Mouse (Mus musculus) kidney, postnatal 0 days (tissue): ENCODE data around the gene Tnfsf10. TPM values are rescaled to one million over a fixed set of nuclear protein-coding genes. Genes with fewer than 3 reads are reported as not detected.

Experiments used
- ATAC-seq: fragments of 200-750 bp; cut with Nextera tagmentation; replicated peaks from 2 replicates; pipeline ENCODE4 v1.8.0; 2017; ENCODE audit warnings: low read depth, moderate number of reproducible peaks, moderate TSS enrichment, moderate library complexity; ENCODE audit not compliant: low FRiP score
- DNase-seq: peaks from one replicate; pipeline ENCODE4 v3.0.0-alpha.2; 2016; ENCODE audit warnings: low spot score
- H3K27ac ChIP-seq: fragments of 300-500 bp; sonication (generic); 2 replicates; pipeline ENCODE4 v1.5.1; 2014; ENCODE audit warnings: mild to moderate bottlenecking
- H3K27me3 ChIP-seq: fragments of 300-500 bp; sonication (generic); 2 replicates; pipeline ENCODE4 v1.6.1; 2014; ENCODE audit warnings: low read length, mixed read lengths; ENCODE audit not compliant: insufficient read depth
- H3K36me3 ChIP-seq: fragments of 300-500 bp; sonication (generic); 2 replicates; pipeline ENCODE4 v1.6.1; 2014; ENCODE audit warnings: low read length, mixed read lengths; ENCODE audit not compliant: insufficient read depth
- H3K4me1 ChIP-seq: fragments of 300-500 bp; sonication (generic); replicated peaks from 2 replicates; pipeline ENCODE4 v1.6.1; 2014; ENCODE audit warnings: antibody characterized with exemption, low read length, mixed read lengths; ENCODE audit not compliant: insufficient read depth
- H3K4me2 ChIP-seq: fragments of 300-500 bp; sonication (generic); 2 replicates; pipeline ENCODE4 v1.6.1; 2014; ENCODE audit warnings: mild to moderate bottlenecking, low read length, moderate library complexity, mixed read lengths
- H3K4me3 ChIP-seq: fragments of 300-500 bp; sonication (generic); replicated peaks from 2 replicates; pipeline ENCODE4 v1.5.1; 2014; ENCODE audit warnings: low read depth, low read length
- H3K9ac ChIP-seq: fragments of 300-500 bp; sonication (generic); 2 replicates; pipeline ENCODE4 v1.6.1; 2014; ENCODE audit warnings: low read depth, low read length
- H3K9me3 ChIP-seq: fragments of 300-500 bp; sonication (generic); replicated peaks from 2 replicates; pipeline ENCODE4 v1.6.1; 2016; ENCODE audit warnings: low read length, inconsistent platforms, mixed read lengths
- CTCF ChIP-seq: IDR thresholded peaks from 2 replicates; pipeline ENCODE4 v1.5.1; 2016; ENCODE audit warnings: antibody characterized with exemption, low read depth, mild to moderate bottlenecking, moderate library complexity
- WGBS: fragments of 180-500 bp; shearing (Covaris S2); extraction: QIAGEN DNeasy Blood & Tissue Kit; methylation state at CpG from one replicate; pipeline ENCODE4 v1.1.7; 2014; 5-methylcytosine and 5-hydroxymethylcytosine counted together
- polyA plus RNA-seq: library from polyadenylated mRNA; unstranded; fragments of >200 nt; fragmentation: Nextera tagmentation; extraction: Ambion mirVana; gene quantifications from 2 replicates; pipeline ENCODE4 v1.2.1, GENCODE M21; 2015

Tnfsf10 gene
- polyA plus RNA-seq, 1 experiment from 2014 or later, result 4.1 TPM

- no peak overlapping the region for H3K4me2 ChIP-seq
- no peak overlapping the region for H3K27ac ChIP-seq
- no peaks in the 10 kb centered on the region for H3K9me3 ChIP-seq
- peak; percentile 82 for DNase-seq
- TF ChIP-seq CTCF, result no peak
- no peak overlapping the region for H3K9ac ChIP-seq
- H3K36me3 ChIP-seq, result no peaks in the 10 kb centered on the region
- no peak overlapping the region for H3K4me3 ChIP-seq
- no peaks in the 10 kb centered on the region for H3K27me3 ChIP-seq
- peak; percentile 91 for ATAC-seq
- H3K4me1 ChIP-seq, result no peaks in the 10 kb centered on the region
- 34% methylated on average over 4 of the region's 4 CpGs for WGBS
These were observed 9.9 kb downstream of the Tnfsf10 start for GRCm38 (mm10) chr3:27326633-27327191.

- Histone ChIP-seq H3K4me3 (no peak overlapping the region), H3K4me2 (no peak overlapping the region), H3K27me3 (no peaks in the 10 kb centered on the region), H3K9me3 (no peaks in the 10 kb centered on the region), H3K9ac (no peak overlapping the region), H3K27ac (no peak overlapping the region), H3K4me1 (0 out of 2 replicates have a peak, but pooled peaks cover 4% of the 10 kb centered on the region), H3K36me3 (0 out of 2 replicates have a peak, but pooled peaks cover 2% of the 10 kb centered on the region)
- DNase-seq (no peak), ATAC-seq (no peak)
- no peak for TF ChIP-seq CTCF
- WGBS, result 89% methylated on average over 5 of the region's 5 CpGs
These were observed 13.9 kb downstream of the Tnfsf10 start for GRCm38 (mm10) chr3:27330706-27331105.

DNA sequence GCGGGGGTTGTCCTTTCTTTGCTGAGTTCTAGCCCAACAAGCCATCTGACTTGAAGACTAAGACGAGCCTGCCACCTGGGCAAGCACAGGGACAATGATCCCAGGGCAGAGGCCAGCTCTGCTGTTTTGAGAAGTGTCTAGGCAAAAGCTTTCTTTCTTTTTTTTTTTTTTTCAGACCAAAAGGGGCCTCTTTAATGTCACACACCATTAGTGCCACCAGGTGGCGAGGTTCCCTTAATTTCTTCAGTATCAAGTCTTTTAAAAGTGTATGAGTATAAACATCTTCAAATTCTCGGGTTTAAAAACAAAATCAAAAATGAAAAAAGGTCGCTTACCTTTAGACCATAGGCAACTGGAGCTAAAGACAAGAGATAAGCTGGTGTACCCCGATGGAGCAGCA, 21.6 kb downstream of the Tnfsf10 start:
- 31% methylated on average over 6 of the region's 6 CpGs for whole genome bisulfite sequencing
- DNase-seq, result peak; percentile 75
- Histone ChIP-seq H3K4me2 (no peak overlapping the region), H3K9me3 (no peaks in the 10 kb centered on the region), H3K9ac (no peak overlapping the region), H3K27me3 (no peaks in the 10 kb centered on the region), H3K36me3 (0 out of 2 replicates have a peak, but pooled peaks cover 2% of the 10 kb centered on the region), H3K4me1 (no peaks in the 10 kb centered on the region), H3K27ac (no peak overlapping the region), H3K4me3 (no peak overlapping the region)
- TF ChIP-seq CTCF, result peak; percentile 79
- no peak for ATAC-seq

DNA sequence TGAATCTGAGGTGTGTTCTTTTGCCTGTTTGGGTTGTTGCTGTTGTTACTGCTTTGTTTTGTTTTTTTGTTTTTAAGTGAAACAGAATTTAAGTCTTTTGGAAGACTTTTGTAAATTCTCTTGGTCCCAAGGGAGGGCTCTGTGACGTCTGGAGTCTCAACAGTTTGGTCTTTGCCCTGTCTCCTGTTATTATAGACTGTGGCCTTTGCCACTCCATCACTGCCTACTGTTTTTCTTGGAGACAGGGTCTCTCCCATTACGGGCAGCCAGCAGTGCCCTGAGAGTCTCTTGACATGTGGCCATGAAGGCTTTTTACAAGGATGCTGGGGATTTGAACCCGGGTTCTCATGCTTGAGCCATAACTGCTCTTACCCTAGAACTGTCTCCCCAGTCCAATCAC, 22.1 kb downstream of the Tnfsf10 start:
- H3K9me3 ChIP-seq, result no peaks in the 10 kb centered on the region
- ATAC-seq (no peak), DNase-seq (no peak)
- no peaks in the 10 kb centered on the region for H3K27me3 ChIP-seq
- H3K4me1 ChIP-seq, result no peaks in the 10 kb centered on the region
- no peak overlapping the region for H3K4me3 ChIP-seq
- no peak overlapping the region for H3K9ac ChIP-seq
- no peak for TF ChIP-seq CTCF
- no peak overlapping the region for H3K27ac ChIP-seq
- no peak overlapping the region for H3K4me2 ChIP-seq
- 0 out of 2 replicates have a peak, but pooled peaks cover 2% of the 10 kb centered on the region for H3K36me3 ChIP-seq
- 44% methylated on average over 3 of the region's 3 CpGs for WGBS

DNA sequence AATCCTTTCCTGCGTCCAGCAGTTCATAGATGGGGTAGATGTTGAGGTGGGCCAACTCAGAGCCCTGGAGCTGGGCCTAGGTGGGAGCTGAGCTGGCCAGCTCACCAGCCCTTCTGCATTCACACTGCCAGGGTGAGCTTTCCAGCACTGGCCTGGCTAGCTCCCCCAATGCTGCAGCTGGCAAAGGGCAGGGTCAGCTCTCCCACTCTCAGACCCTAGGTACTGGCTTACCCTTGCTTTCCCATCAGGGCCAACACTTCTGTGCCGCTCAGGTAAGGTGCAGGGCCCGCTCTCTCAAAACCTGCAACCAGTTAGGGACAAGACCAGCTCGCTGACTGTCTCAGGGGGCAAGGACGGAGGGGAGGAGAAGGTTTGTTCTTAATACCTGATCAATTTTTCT, 23.9 kb downstream of the Tnfsf10 start:
- no peak for TF ChIP-seq CTCF
- H3K4me1 ChIP-seq, result no peaks in the 10 kb centered on the region
- H3K9me3 ChIP-seq, result no peaks in the 10 kb centered on the region
- DNase-seq, result no peak
- no peaks in the 10 kb centered on the region for H3K27me3 ChIP-seq
- WGBS, result 95% methylated on average over 5 of the region's 5 CpGs
- H3K4me2 ChIP-seq, result no peak overlapping the region
- no peak for ATAC-seq
- H3K4me3 ChIP-seq, result no peak overlapping the region
- no peak overlapping the region for H3K27ac ChIP-seq
- no peaks in the 10 kb centered on the region for H3K36me3 ChIP-seq
- H3K9ac ChIP-seq, result no peak overlapping the region

- Histone ChIP-seq H3K4me3 (no peak overlapping the region), H3K4me1 (no peaks in the 10 kb centered on the region), H3K27ac (no peak overlapping the region), H3K27me3 (no peaks in the 10 kb centered on the region), H3K9ac (no peak overlapping the region), H3K9me3 (no peaks in the 10 kb centered on the region), H3K4me2 (no peak overlapping the region), H3K36me3 (no peaks in the 10 kb centered on the region)
- ATAC-seq (no peak), DNase-seq (no peak)
- no peak for TF ChIP-seq CTCF
- WGBS, result 51% methylated on average over 6 of the region's 6 CpGs
These were observed 25.6 kb downstream of the Tnfsf10 start for GRCm38 (mm10) chr3:27342462-27342861.

DNA sequence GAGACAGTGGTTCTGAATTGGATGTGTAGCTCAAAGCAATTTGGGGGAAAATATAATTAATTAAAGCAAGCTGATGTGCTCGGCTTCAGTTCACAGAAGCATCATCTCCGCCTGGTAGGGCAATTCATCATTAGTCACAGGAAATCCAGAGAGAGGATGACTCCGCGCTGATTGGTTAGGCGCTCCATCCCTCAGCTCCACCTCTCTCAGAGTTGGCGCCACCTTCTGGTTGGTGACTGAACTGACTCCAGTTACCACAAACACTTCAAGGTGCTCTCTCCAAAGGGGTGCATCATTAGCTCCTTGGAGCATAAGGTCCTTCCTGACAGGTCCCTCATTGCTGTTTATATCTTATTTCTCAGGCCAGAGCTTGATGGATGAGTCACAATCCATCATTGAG, 28.7 kb downstream of the Tnfsf10 start:
- no peaks in the 10 kb centered on the region for H3K36me3 ChIP-seq
- H3K27ac ChIP-seq, result no peak overlapping the region
- no peaks in the 10 kb centered on the region for H3K4me1 ChIP-seq
- H3K27me3 ChIP-seq, result no peaks in the 10 kb centered on the region
- H3K4me3 ChIP-seq, result no peak overlapping the region
- H3K4me2 ChIP-seq, result no peak overlapping the region
- DNase-seq (no peak), ATAC-seq (no peak)
- no peaks in the 10 kb centered on the region for H3K9me3 ChIP-seq
- no peak overlapping the region for H3K9ac ChIP-seq
- WGBS, result 58% methylated on average over 6 of the region's 6 CpGs
- TF ChIP-seq CTCF, result peak; percentile 60; the same call in 1 of the 2 replicates
